Mouse (Mus musculus): Measurements from ENCODE around the gene Acp2. TPM values are rescaled to one million over a fixed set of nuclear protein-coding genes. Genes with fewer than 3 reads are reported as not detected.

Gene Acp2
- polyA plus RNA-seq, 1 experiment from 2014 or later, result 26.5 TPM

GRCm38 (mm10) chr2:91183148-91183513 lies 19.6 kb upstream of the Acp2 start:
- Histone ChIP-seq H3K36me3 (ENCODE audit: control insufficient read depth, insufficient read depth, low read length) (no peaks in the 10 kb centered on the region), H3K27ac (ENCODE audit: low read length) (peak overlapping the region; percentile 77), H3K4me1 (ENCODE audit: control insufficient read depth, insufficient read depth, low read length) (peaks cover 4% of the 10 kb centered on the region; the same call in 1 of the 2 replicates), H3K9me3 (ENCODE audit: control insufficient read depth, low read depth, low read length) (no peaks in the 10 kb centered on the region), H3K4me3 (ENCODE audit: low read depth, low read length) (peak overlapping the region; percentile 95), H3K4me2 (replicated peaks; ENCODE audit: low read depth, low read length) (peak overlapping the region; percentile 52), H3K9ac (replicated peaks; ENCODE audit: low read depth, low read length) (peak overlapping the region; percentile 57), H3K27me3 (ENCODE audit: control insufficient read depth, insufficient read depth, low read length) (no peaks in the 10 kb centered on the region)
- 1% methylated on average over 9 of the region's 9 CpGs for WGBS
- peak; percentile 96 for ATAC-seq (ENCODE audit: insufficient number of reproducible peaks, insufficient read depth, low FRiP score, low read depth)

DNA sequence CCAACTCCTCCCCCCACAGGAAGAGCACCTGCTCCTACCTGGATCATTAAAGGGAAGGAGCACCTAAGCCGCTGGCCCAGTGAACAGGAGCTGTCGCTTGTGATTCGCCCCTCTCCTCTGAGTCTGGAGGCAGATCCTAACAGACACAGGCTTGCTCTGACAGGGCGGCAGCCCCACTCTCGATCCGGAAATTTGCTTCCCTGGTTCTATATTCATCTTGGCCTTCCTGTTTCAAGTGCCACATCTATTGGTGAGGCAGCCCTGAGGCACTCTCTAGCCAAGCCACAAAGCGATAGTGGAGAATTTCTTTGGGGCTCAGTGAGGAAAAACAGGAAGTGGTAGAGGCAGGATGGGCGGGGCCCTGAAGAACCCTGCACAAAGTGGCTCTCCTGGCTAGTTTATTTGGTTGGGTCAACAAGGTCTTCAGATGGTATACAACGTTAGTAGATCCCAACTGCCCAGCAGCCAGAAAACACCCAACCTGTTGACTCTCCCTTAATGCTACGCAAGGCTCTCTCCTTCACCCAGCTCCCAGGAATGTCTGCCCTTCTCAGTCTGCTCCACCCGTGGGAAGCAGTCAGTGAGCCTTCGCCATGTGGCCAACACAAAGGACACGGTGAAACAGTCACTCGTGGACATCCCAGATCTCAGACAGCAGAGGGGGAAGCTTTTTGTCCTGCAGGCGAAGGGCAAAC lies 18.8 kb upstream of the Acp2 start, which contains the start of gene Madd:
Gene Madd (minus strand): TSS at position 127 of the 695 bp plus-strand sequence.
- peak within 1 kb of the TSS; percentile 52 for H3K4me2 ChIP-seq (replicated peaks; ENCODE audit: low read depth, low read length)
- peak within 1 kb of the TSS; percentile 57 for H3K9ac ChIP-seq (replicated peaks; ENCODE audit: low read depth, low read length)
- 61% methylated on average over 15 of the region's 15 CpGs for WGBS
- H3K9me3 ChIP-seq (ENCODE audit: control insufficient read depth, low read depth, low read length), result no peaks in the 10 kb centered on the region
- H3K27me3 ChIP-seq (ENCODE audit: control insufficient read depth, insufficient read depth, low read length), result no peaks in the 10 kb centered on the region
- peak within 1 kb of the TSS; percentile 95 for H3K4me3 ChIP-seq (ENCODE audit: low read depth, low read length)
- H3K4me1 ChIP-seq (ENCODE audit: control insufficient read depth, insufficient read depth, low read length), result peaks cover 4% of the 10 kb centered on the region; the same call in 1 of the 2 replicates
- no peak for ATAC-seq (ENCODE audit: insufficient number of reproducible peaks, insufficient read depth, low FRiP score, low read depth)
- peak within 1 kb of the TSS; percentile 77 for H3K27ac ChIP-seq (ENCODE audit: low read length)
- no peaks in the 10 kb centered on the region for H3K36me3 ChIP-seq (ENCODE audit: control insufficient read depth, insufficient read depth, low read length)

DNA sequence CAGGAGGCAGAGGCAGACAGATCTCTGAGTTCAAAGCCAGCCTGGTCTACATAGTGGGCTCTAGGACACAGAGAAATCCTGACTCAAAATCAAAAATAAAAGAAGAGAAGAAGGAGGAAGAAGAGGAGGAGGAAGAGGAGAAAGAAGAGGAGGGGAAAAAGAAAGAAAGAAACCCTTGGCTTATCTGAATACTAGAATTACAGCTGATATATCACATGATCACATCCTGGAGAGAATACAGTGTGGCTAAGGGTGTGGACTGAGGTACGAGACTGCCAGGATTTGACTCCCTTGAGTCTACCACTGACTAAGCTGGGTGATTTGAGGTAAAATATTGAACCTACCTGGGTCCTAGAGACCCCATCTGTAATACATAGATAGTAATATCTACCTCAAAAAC lies 16.5 kb upstream of the Acp2 start:
- H3K27me3 ChIP-seq (ENCODE audit: control insufficient read depth, insufficient read depth, low read length), result no peaks in the 10 kb centered on the region
- no peak overlapping the region for H3K27ac ChIP-seq (ENCODE audit: low read length)
- 67% methylated on average over 1 of the region's 1 CpGs for WGBS
- no peak overlapping the region for H3K9ac ChIP-seq (replicated peaks; ENCODE audit: low read depth, low read length)
- peaks cover 4% of the 10 kb centered on the region; the same call in 1 of the 2 replicates for H3K4me1 ChIP-seq (ENCODE audit: control insufficient read depth, insufficient read depth, low read length)
- ATAC-seq (ENCODE audit: insufficient number of reproducible peaks, insufficient read depth, low FRiP score, low read depth), result no peak
- H3K4me3 ChIP-seq (ENCODE audit: low read depth, low read length), result no peak overlapping the region
- no peak overlapping the region for H3K4me2 ChIP-seq (replicated peaks; ENCODE audit: low read depth, low read length)
- H3K36me3 ChIP-seq (ENCODE audit: control insufficient read depth, insufficient read depth, low read length), result no peaks in the 10 kb centered on the region
- no peaks in the 10 kb centered on the region for H3K9me3 ChIP-seq (ENCODE audit: control insufficient read depth, low read depth, low read length)

DNA sequence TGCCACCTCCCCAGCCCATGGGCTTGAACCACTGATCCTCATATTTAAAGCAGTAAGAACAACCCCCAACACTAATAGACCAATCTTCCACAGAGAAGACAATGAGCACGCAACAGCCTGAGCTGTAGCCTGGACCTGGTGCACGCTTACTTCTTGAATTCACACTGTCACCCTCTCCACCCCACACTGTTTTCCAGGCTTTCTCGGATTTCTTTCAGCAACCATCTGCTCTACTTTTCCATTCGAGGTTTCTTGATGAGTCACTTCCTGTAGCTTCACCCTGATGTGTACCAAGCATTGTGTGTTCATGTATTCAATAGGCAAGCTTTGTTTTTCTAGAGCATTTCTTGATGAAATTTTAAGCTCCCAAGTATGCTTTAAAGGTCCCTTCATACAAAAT lies 15.3 kb upstream of the Acp2 start:
- Histone ChIP-seq H3K27me3 (ENCODE audit: control insufficient read depth, insufficient read depth, low read length) (no peaks in the 10 kb centered on the region), H3K4me1 (ENCODE audit: control insufficient read depth, insufficient read depth, low read length) (no peaks in the 10 kb centered on the region), H3K9ac (replicated peaks; ENCODE audit: low read depth, low read length) (no peak overlapping the region), H3K4me3 (ENCODE audit: low read depth, low read length) (no peak overlapping the region), H3K9me3 (ENCODE audit: control insufficient read depth, low read depth, low read length) (no peaks in the 10 kb centered on the region), H3K27ac (ENCODE audit: low read length) (no peak overlapping the region), H3K36me3 (ENCODE audit: control insufficient read depth, insufficient read depth, low read length) (no peaks in the 10 kb centered on the region), H3K4me2 (replicated peaks; ENCODE audit: low read depth, low read length) (no peak overlapping the region)
- no peak for ATAC-seq (ENCODE audit: insufficient number of reproducible peaks, insufficient read depth, low FRiP score, low read depth)
- 52% methylated on average over 4 of the region's 4 CpGs for WGBS

DNA sequence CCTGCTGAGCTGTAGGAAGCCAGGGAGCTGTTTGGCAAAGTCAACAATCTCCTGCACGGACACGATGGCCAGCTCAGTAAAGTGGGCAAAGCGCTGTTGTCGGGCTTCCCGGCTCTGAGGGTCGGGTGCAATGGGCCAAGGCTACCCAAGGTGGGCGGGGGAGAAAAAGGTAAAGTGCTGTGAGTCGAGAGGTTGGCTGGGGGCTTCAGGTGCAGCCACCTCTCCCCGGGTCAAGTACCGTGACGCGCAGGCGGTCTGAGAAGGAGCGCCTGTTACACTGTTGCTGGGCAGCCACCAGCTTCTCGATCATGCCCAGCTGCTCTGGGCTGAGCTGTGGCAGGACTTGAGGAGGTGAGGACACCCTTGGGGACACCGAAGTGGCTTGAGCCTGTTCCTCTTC lies 12.2 kb upstream of the Acp2 start:
- Histone ChIP-seq H3K9ac (replicated peaks; ENCODE audit: low read depth, low read length) (no peak overlapping the region), H3K36me3 (ENCODE audit: control insufficient read depth, insufficient read depth, low read length) (no peaks in the 10 kb centered on the region), H3K4me2 (replicated peaks; ENCODE audit: low read depth, low read length) (no peak overlapping the region), H3K4me1 (ENCODE audit: control insufficient read depth, insufficient read depth, low read length) (0 out of 2 replicates have a peak, but pooled peaks cover 4% of the 10 kb centered on the region), H3K4me3 (ENCODE audit: low read depth, low read length) (no peak overlapping the region), H3K9me3 (ENCODE audit: control insufficient read depth, low read depth, low read length) (no peaks in the 10 kb centered on the region), H3K27me3 (ENCODE audit: control insufficient read depth, insufficient read depth, low read length) (no peaks in the 10 kb centered on the region), H3K27ac (ENCODE audit: low read length) (no peak overlapping the region)
- WGBS, result 78% methylated on average over 16 of the region's 16 CpGs
- no peak for ATAC-seq (ENCODE audit: insufficient number of reproducible peaks, insufficient read depth, low FRiP score, low read depth)

DNA sequence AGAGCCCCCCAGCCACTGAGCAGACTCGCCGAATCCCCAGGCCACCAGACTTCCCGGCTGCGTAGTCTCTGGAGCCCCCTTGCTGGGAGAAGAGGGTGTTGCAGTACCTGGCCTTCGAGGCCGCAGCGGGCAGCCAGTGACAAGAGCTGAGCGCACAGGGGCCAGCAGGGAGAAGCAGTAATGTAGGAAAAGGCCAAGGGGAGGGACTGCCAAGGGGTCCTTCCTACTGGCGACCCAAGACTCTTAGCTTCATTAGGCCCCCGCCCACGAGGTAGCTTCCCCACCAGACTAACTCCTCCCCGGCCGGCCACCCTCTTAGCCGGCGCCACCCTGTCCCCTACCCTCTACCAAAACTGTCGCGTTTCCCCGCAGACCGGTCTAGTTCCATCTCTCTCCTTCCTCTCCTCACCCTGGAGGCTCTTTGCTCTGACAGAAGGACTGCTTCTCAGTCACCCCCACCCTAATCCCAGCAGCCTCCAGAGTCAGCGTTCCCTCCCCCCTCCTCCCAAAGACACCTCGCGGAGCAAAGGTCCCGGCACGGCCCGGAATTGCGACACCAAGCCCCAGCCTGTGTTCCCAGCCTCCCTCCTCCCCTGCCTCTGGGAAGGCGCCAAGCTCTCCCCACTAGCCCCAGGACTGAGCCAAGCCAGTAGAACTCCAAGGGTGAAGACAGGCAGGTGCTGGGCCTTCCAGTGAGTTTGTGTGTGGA lies 7.9 kb upstream of the Acp2 start:
- H3K4me2 ChIP-seq (replicated peaks; ENCODE audit: low read depth, low read length), result peak overlapping the region; percentile 60
- 2% methylated on average over 27 of the region's 27 CpGs for WGBS
- H3K9me3 ChIP-seq (ENCODE audit: control insufficient read depth, low read depth, low read length), result no peaks in the 10 kb centered on the region
- H3K27me3 ChIP-seq (ENCODE audit: control insufficient read depth, insufficient read depth, low read length), result no peaks in the 10 kb centered on the region
- H3K27ac ChIP-seq (ENCODE audit: low read length), result no peak overlapping the region
- ATAC-seq (ENCODE audit: insufficient number of reproducible peaks, insufficient read depth, low FRiP score, low read depth), result peak; percentile 83
- H3K36me3 ChIP-seq (ENCODE audit: control insufficient read depth, insufficient read depth, low read length), result no peaks in the 10 kb centered on the region
- peak overlapping the region; percentile 26 for H3K4me3 ChIP-seq (ENCODE audit: low read depth, low read length)
- H3K4me1 ChIP-seq (ENCODE audit: control insufficient read depth, insufficient read depth, low read length), result 0 out of 2 replicates have a peak, but pooled peaks cover 4% of the 10 kb centered on the region
- no peak overlapping the region; the same call in 1 of the 2 replicates for H3K9ac ChIP-seq (replicated peaks; ENCODE audit: low read depth, low read length)

GRCm38 (mm10) chr2:91196577-91197001 lies 6.1 kb upstream of the Acp2 start:
- H3K27ac ChIP-seq (ENCODE audit: low read length), result no peak overlapping the region
- WGBS, result 64% methylated on average over 3 of the region's 3 CpGs
- H3K4me3 ChIP-seq (ENCODE audit: low read depth, low read length), result no peak overlapping the region
- no peaks in the 10 kb centered on the region for H3K36me3 ChIP-seq (ENCODE audit: control insufficient read depth, insufficient read depth, low read length)
- no peak overlapping the region for H3K9ac ChIP-seq (replicated peaks; ENCODE audit: low read depth, low read length)
- no peaks in the 10 kb centered on the region for H3K27me3 ChIP-seq (ENCODE audit: control insufficient read depth, insufficient read depth, low read length)
- ATAC-seq (ENCODE audit: insufficient number of reproducible peaks, insufficient read depth, low FRiP score, low read depth), result no peak
- no peak overlapping the region for H3K4me2 ChIP-seq (replicated peaks; ENCODE audit: low read depth, low read length)
- no peaks in the 10 kb centered on the region for H3K9me3 ChIP-seq (ENCODE audit: control insufficient read depth, low read depth, low read length)
- H3K4me1 ChIP-seq (ENCODE audit: control insufficient read depth, insufficient read depth, low read length), result peaks cover 4% of the 10 kb centered on the region; the same call in 1 of the 2 replicates

DNA sequence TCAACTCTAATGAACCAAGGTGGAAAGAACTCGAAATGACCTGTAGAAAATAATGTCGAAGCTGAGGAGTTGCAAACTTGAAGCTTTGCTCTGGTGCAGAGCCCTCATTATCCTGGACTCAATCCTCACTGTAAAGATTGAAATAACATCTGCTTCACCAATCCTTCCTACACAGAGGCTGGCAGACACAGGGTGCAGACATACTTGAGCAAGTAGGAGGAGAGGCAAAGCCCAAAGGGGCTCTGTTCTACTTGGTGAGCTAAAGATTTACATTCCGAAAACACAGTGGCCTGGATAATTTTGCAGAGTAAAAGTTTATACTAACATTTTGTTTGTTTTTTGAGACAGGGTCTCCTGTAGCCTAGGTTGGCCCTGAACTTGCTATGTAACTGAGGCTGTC lies 3.8 kb upstream of the Acp2 start:
- Histone ChIP-seq H3K4me1 (ENCODE audit: control insufficient read depth, insufficient read depth, low read length) (peaks cover 15% of the 10 kb centered on the region), H3K4me2 (replicated peaks; ENCODE audit: low read depth, low read length) (no peak overlapping the region), H3K9ac (replicated peaks; ENCODE audit: low read depth, low read length) (no peak overlapping the region), H3K27me3 (ENCODE audit: control insufficient read depth, insufficient read depth, low read length) (no peaks in the 10 kb centered on the region), H3K36me3 (ENCODE audit: control insufficient read depth, insufficient read depth, low read length) (no peaks in the 10 kb centered on the region), H3K4me3 (ENCODE audit: low read depth, low read length) (no peak overlapping the region), H3K27ac (ENCODE audit: low read length) (no peak overlapping the region), H3K9me3 (ENCODE audit: control insufficient read depth, low read depth, low read length) (no peaks in the 10 kb centered on the region)
- no peak for ATAC-seq (ENCODE audit: insufficient number of reproducible peaks, insufficient read depth, low FRiP score, low read depth)
- WGBS, result 75% methylated on average over 3 of the region's 3 CpGs
